Mouse (Mus musculus) adrenal gland, adult (tissue): ENCODE data around the gene Phxr2.
A peak's percentile ranks its signal among the peaks of the same experiment; 100 is the strongest.

ENCODE experiments used
- DNase-seq, 2 experiments: peaks; one replicate each; pipeline ENCODE4 v3.0.0; 2022 to 2023; ENCODE audit warnings: low spot score in 1 of 2; ENCODE audit not compliant: inconsistent age in 2 of 2

Gene Phxr2

DNA sequence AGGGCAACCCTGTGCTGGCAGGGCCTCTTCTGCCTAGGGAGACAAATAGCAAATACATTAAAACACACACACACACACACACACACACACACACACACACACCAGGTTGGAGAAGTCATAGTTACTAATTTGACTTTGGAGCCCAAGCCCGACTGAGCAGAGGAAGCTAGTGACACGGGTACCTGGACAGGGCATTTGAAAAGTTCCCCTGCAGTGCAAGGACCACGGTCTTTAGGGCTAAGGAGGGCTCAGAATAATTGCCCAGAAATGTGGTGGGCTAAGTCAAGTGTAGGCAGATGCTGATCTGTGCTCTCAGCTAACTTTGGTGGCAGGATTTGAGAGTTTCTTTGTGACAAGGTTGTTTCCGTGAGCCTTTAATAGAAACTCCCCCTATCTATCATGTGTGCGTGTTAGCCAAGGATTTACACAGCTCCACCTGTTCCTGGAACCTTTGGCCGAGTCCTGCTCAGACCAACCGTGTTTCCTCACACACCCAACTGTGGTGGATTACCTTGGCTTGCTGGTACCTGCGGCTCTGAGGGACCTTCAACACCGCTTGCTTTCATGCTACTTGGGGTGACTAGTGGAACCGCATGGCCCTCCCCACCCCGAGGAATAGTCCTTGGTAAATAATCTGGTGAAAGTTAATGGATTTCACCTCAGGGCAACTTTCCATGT lies 6.6 kb upstream of the Phxr2 start:
- DNase-seq: no peak

DNA sequence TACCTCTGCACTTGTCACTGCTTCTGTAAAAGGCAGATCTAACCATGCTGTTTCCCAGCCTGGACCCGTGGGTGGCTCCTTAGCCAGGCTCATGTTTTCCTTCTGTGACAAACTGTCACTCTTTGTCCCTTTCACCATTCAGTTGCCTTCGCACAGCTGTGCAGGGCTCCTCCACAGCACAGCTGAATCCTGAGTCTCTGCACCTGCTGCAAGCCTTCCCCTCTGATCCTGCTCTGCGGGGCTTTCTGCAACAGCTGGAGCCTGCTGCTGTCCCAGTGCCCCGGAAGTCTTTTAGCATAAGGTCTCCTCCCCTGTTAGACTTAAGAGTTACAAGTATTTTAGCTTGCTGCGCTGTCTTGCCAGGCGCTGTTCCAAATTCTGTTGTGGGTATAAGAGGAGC lies 6.1 kb upstream of the Phxr2 start:
- DNase-seq: no peak

DNA sequence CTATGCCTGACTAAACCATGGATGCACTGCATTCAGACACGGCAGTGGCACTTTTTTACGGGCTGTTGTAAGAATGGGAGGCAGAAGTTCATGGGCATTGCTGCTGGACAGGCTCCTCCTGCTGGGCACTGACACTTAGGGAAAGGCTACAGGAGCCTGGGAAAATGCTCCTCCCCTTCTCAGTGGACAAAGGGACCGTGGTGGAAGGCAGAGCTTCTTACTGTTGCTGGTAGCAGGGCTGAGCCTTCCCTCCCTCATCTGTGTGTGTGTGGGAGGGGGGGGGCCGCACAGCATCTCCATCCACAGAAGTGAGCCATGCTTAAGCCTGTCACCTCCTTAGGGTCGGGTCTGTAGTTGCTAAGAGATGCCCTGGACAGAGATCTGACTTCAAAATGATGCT lies 5.2 kb upstream of the Phxr2 start:
- DNase-seq: no peak

DNA sequence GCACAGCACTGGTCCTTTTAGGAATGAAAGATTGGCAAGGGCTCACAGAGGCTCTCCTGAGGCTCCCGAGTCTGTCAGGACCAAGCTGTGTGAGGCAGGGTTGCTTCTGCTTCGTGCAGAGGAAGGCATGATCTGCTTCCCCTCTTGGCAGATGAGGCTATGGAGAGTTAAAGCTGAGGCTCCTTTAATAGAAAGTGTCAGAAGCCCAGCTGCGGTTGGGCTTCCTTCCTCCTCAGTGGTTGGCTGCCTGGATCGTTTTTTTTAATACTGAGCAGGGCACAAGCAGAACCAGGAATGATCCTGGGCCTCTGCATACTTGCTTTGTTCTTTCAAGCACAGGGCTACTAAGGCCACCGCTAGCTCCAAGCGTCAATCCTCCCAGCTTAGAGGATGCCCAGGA lies 4.5 kb upstream of the Phxr2 start:
- peak in 1 of 2 experiments; percentile 31 for DNase-seq

DNA sequence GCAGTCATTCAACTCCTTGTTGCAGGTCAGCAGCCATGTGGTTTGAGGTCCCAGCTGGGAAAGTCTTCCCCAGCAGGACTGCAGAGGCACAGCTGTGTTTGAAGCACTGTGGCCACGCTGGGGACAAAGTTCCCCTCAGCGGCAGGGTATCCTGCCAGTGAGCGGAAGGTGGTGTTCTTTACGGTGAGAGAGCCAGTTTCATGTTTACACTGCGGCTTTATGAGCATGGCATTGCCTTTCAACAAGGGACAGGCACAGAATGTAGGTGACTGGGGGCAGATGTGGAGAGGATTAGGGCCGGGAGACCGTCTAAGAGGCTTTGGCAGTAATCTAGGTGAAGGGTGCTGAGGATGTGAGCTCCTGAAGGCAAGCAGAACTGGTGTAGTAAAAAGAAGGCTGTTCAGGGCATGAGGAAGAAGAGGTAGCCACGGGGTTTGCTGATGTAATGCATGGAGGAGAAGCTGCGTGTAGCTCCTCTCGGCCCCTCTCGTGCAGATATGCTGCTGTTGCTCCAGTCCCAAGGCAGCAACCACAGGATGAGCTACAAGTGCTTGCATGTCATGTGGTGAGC lies 1.7 kb upstream of the Phxr2 start:
- no peak for DNase-seq

DNA sequence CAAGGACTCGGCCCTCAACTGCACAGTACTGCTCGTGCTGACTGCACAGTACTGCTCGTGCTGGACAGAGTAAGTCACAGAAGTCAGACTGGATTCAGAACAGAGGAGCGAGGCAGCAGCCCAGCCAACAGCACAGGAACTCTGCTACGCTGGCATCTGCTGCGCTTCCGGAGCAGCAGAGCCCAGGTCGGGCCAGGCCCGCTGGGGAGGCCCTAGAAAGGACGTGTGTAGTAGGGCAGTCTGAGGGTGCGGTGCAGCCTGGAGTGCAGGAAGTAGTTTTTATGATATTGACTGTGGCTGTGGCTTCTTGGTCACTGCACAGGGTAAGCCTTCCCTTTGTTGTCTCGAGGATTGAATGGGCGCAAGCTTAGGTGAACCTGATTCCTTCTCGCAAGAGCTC lies 829 bp upstream of the Phxr2 start:
- DNase-seq: no peak

DNA sequence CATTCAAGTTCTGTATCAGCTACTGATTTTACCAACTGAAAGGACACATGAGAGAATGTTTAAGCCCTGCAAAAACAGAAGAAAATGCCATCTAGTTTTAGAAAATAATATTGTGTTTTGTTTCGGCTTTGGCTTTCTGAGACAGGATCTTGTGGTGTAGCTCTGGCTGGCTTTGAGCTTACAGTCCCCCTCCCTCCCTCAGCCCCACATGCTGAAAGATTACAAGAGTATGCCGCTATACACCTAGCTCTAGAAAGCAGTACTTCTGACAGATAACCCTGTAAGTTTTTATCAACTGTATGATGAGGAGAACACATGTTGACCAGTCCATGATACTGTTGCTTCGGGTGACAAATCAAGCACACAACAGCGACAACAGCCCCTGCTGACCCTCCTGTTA lies 6.7 kb downstream of the Phxr2 start:
- no peak for DNase-seq

DNA sequence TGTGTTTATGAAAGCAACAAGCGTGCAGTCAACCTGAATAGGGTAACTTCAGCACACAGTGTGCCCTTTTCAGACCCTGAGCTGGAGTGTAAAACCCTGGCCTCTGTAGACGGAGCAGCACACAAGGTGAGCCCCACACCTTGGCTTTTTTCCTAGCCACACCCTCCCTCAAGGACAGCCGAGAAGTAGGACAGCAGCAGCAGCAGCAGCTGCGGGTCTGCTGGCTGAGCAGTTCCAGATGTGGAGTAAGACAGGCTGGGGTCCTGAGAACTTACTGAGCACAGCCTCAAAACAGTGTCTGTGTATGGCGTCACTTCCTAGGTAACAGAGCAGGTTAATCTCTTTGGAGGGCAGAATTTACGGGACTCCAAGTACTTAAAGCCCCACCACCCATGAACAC lies 7.4 kb downstream of the Phxr2 start:
- no peak for DNase-seq

DNA sequence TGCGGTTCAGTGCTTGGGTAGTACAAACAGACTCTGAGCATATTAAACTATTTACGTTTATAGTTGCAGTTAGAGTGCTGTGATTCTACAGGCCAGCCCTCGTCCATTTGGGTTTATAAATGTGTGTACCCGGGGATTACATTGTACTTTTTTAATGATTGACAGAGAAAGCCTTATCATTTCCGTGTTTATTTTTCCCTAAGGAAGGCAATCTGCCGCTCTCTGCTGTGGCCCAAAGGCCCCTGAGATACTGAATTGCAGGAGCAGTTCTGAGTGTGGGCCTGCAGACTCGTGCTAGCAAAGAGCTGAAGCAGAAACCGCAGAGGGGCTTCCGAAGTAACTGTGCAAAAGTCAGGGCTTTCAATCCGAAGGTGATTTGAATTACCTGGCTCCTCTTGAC lies 8.2 kb downstream of the Phxr2 start:
- no peak for DNase-seq

DNA sequence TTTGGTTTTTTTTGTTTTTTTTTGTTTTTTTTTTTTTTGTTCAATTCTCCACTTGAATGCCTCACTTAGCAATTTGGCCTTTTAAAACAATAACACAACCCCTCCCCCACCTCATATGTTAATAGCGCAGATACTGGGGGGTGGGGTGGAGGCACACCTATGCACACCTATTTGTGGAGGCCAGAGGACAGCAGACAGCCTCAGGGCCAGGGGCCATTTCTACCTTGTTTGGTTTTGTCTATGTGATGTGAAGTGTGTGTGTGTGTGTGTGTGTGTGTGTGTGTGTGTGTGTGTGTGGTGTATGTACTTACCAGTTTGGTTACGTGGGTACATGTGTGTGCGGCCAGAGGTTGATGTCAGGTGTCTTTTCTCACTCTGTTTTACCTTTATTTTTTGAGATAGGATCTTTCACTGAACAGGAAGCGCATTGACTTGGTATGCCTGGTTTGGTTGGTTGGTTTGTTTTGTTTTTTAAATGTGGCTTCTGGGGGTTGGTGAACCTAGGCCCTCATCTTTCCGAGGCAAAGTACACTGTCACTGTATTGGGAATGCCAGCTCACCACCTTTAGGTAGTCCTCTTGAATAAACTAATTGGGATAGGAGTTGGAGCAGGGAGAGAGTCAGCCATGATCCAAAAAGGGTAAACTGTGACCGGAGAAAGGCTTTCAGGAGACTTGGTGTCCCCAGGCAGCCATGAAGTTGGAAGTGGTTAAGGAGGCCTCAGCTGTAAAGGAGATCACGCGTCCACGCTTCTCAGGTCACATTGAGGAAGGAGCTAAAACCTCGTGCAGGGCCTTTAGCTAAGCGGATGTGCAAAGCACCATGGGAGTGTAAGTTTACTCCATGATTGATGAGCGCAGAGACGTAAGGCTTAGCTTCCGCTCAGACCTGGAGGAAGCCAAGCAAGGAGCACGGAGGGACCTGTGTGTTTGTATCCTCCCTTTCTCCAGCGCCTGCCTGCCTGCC lies 9.2 kb downstream of the Phxr2 start:
- DNase-seq: no peak

DNA sequence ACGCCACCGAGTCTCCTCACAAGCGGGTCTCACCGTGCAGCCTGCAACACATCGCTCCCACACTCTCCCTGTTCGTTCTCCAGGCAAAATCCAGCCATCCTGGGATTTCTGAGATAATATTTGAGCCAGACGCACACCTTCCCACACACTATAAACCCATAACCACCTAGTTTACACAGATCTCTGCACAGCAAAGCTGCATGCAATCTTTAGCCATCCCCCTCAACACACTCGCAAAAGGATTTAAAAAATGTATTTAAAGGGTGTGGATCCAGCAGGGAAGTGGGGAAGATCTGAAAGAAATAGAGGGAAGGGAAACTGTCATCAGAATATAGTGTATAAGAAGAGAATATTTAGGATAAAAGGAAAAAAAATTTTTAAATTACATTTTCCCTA lies 9.9 kb downstream of the Phxr2 start:
- no peak for DNase-seq

DNA sequence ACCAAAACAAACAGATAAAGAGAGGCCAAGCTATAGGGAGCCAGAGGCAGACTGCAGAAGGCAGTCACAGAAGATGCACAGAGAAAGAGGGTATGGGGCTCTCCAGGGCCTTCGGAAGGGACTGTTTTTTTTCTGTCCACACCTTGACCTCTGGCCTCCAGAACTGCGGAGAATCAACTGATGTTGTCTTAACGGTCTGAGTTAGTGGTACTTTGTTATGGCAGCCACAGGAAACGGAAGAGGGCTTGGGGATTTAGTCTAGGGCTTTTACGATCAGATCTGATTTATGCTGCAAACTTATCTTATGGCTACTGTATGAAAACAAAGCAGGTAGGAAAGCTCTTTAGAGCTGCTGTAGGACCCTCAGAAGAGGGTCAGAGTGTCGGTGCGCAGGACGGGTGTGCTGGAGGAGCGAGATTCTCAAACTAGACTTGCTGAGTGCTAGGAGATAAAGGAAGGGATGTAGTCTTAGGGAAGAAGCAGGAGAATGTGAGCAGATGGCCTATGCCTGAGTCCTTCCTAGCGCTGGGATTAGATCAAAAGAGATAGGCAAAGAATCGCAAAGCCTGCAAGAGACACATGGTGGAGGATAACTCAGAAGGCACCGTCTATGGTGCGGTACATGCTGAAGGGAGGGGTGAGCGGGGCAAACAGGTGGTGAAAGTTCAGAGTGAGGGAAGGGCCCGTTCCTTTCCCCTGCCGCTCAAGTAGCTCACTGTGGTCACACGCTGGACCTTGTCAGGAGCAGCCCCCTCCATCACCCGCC lies 10.5 kb downstream of the Phxr2 start:
- no peak for DNase-seq

DNA sequence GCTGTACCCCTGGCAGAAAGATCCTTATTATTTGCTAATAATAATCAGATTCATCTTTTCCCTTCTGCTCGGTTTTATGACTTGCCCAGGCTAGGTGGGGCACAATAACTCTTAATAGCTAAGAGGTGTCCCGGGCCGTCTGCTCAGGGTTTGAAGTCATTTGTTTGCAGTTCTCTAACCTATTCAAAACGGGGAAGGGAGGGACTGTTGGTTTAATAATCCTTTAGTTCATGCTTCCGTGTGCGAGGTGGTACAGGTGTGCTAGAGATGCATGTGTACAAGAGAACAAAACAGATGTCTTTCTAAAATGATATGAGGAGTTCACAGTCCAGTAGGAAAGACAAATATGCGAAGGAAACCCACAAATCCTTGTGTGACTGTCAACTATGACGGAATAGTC lies 11.8 kb downstream of the Phxr2 start:
- DNase-seq: no peak

DNA sequence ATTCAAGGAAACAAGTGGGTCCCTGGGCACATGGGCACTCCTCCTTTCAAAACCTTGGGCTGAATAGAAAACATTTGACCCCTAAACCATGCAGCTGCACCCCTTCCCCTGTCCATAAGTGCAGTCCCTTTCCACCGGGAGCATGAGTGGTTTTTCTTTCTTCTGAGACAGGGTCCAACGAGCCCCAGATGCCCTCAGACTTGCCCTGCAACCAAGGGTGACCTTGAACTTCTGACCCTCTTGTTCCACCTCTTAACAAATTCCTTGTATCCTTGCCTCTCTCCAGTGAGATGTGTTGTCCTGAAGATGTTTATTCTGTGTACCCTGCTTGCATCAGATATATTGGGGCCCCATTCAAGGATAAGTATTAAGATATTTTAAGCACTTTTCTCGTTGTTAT lies 12.6 kb downstream of the Phxr2 start:
- DNase-seq: no peak

DNA sequence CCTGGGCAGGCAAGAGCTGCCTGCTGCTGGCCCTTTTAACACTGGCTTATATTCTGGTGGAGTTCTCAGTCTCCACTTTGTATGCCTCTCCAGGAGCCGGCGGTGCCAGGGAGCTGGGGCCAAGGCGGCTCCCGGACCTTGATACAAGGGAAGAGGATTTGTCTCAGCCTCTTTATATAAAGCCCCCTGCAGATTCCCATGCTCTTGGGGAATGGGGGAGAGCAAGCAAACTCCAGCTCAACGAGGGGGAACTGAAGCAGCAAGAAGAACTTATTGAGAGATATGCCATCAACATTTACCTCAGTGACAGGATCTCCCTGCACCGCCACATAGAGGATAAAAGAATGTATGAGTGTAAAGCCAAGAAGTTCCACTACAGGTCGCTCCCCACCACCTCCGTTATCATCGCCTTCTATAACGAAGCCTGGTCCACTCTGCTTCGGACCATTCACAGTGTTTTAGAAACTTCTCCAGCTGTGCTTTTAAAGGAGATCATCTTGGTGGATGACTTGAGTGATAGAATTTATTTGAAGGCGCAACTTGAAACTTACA lies 17.6 kb downstream of the Phxr2 start:
- no peak for DNase-seq

DNA sequence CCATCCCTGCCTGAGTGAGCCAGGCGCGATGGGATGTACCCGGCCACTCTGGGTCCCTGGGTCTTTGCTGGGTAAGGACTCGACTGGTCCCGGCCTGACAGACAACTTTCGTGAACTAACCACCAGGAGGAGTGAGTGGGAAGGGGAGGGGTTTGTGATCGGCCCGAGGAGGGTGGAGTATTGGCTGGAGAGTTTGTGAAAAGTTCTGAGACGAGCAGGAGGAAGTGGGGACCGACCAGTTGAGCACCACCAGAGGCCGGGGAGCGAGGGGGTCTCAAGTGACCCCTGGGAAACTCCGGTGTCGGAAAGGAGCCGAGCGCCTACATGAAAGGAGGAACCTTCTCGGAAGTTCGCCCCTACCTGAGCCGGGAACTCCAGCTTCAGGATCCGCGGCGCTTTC lies 18.2 kb downstream of the Phxr2 start, which contains the start of gene Galnt4:
TSS of gene Galnt4 (plus strand) at position 196 of the 400 bp plus-strand sequence.
- peak; percentile 87 to 95 for DNase-seq

DNA sequence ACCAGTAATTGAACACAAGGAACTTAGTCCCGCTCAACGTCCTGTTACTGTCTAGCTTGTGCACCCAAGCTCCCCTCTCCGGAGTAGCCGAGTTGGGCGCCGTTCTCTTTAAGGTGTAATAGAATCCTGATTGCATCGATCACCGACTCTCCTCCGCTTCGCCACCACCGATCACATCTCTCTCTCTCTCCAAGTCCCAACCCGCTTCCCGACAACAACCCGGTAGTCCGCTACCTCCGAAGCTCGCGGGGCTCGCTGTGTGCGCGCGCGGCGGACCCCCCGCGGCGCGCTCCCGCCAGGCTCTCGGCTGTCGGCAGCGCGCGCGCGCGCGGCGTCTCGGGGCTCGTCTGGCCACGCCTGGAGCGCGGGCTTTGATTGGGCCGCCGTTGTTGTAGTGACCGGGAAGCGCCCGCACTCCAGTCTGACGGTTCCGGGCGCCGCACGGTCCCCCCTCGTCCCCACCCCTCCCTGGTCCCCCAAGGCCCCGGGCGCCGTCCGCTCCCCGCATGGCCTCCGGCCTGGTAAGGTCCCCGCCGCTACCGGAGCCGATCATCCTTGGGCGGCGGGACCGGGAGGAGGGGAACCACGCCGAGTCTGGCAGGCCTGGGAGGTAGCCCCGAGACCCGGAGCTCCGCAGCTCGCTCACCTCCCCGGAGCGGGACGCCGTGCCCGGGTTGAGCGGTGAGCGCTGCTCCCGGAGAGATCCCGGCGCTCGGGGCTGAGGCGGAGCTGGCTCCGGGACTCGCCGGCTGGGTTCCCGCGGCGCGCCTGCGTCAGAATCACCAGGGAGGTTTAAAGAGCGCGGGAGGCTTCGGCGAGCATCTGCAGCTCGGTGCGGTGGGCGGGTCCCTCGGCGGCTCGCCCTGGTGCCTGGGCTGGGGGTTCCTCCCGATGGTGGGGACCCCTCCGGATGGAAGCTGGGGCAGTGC lies 19.2 kb downstream of the Phxr2 start, which contains the start of gene Poc1b:
TSS of gene Poc1b (plus strand) at position 334 of the 929 bp plus-strand sequence.
- peak; percentile 86 to 96 for DNase-seq

DNA sequence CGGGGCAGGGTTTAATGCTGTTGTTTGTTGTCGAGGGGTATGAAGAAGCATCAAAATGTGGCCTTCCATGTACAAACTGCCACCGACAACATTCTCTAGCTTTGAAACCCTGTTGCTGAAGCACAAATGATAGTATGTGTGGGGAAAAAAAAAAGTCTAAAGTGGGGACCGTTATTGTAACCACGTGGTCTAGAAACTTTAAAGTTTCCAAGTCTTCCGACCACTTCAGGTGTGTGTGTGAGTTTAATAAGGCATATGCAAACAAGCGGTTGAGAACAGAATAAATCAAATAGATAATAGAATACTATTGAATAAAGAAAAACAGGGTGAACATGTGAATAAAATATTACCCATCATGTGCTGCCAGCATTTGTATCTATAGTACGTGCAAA lies 19.8 kb downstream of the Phxr2 start:
- DNase-seq: peak in 1 of 2 experiments; percentile 31

DNA sequence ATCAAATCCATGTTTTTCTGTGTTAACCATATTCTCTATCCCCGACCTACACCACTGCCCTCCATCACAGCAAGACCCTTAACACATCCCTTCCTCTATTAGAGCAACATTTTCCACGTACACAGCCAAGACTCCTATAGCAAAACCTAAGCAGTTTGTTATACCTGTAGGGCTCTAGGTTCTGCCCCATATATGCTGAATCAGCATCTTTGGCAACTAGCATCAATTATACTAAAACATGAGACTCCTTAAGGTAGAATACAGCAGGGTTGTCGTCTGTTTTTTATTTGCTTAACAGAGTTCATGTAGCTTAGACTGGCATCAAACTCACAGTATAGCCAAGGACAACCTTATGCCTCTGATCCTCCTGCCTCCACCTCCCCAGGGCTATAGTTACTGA lies 20.6 kb downstream of the Phxr2 start:
- no peak for DNase-seq

DNA sequence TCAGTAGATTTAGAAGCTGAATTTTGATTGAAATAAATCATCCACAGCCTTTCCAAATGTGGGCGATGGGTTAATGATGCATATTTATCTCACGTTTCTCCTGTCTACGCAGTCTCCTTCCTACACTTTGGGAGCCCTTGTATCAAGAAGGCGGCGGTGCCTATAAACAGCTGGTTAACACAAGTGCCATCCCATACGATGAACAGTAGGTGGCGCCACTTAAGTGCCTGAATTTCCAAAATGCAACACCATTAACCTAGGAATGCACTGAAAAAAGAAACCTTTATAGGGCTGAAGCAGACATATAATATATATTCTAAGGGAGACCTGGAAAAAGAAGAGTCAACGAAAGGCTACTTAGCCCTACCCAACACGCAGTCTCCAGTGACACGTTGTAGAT lies 28.8 kb downstream of the Phxr2 start:
- DNase-seq: peak; percentile 42 to 82
